17 mouse cellular contexts compared by ENCODE assay signal in the genomic region with DNA sequence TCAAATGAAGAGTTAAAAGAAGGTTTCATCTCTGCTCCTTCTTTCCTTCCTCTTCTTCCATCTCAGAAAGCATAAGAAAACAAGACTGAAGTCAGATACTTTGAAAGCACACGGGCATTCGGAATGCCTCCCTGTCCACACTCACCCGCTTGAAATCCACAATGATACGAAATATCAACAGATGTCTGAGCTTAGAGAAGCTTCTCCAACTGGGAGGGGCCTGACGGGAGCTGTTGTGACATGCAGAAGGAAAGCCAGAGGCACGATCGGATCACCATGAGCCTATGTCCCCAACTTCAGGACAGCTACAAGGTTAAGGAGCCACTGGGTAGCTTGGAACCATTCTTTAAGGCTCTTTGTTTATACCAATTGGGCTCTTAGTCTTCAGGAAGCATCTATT.
"Had no signal": no experiment of that assay in that cellular context is flagged by ENCODE, and none has a peak within 500 bp of the region (broad histone marks: within the 10 kb centered on the region; RNA-seq: fewer than 3 reads in every experiment).

No protein-coding gene starts in this region.

- H3K4me3 ChIP-seq: layer of hippocampus, adult 2 months; limb, embryonic 10.5 days; limb, embryonic 13.5 days; liver, embryonic 12.5 days; liver, embryonic 15.5 days had no signal

- H3K27ac ChIP-seq: kidney, postnatal 0 days; layer of hippocampus, adult 2 months; limb, embryonic 10.5 days; limb, embryonic 13.5 days; liver, embryonic 12.5 days; liver, embryonic 15.5 days; stomach, postnatal 0 days had no signal

- H3K9ac ChIP-seq: limb, embryonic 13.5 days; liver, embryonic 12.5 days; liver, embryonic 15.5 days had no signal

- H3K4me2 ChIP-seq: limb, embryonic 13.5 days; liver, embryonic 12.5 days; liver, embryonic 15.5 days; midbrain, embryonic 11.5 days had no signal

- ATAC-seq: liver, embryonic 12.5 days had no signal

- DNase-seq: kidney, adult 18-20 months; kidney, adult 9 months; kidney, postnatal 25 days; layer of hippocampus, adult 9-11 months; liver; midbrain, embryonic 14.5 days; thymus, adult 2 months; thymus, postnatal 14 days; thymus, postnatal 4 days had no signal

- H3K4me1 ChIP-seq: limb, embryonic 13.5 days had no signal

- H3K9me3 ChIP-seq: limb, embryonic 10.5 days; limb, embryonic 13.5 days; liver, embryonic 12.5 days; liver, embryonic 15.5 days had no signal

- H3K36me3 ChIP-seq: limb, embryonic 10.5 days; limb, embryonic 13.5 days; liver, embryonic 12.5 days; liver, embryonic 15.5 days had no signal
